ENCODE assay signal across 14 mouse cellular contexts in the genomic region with DNA sequence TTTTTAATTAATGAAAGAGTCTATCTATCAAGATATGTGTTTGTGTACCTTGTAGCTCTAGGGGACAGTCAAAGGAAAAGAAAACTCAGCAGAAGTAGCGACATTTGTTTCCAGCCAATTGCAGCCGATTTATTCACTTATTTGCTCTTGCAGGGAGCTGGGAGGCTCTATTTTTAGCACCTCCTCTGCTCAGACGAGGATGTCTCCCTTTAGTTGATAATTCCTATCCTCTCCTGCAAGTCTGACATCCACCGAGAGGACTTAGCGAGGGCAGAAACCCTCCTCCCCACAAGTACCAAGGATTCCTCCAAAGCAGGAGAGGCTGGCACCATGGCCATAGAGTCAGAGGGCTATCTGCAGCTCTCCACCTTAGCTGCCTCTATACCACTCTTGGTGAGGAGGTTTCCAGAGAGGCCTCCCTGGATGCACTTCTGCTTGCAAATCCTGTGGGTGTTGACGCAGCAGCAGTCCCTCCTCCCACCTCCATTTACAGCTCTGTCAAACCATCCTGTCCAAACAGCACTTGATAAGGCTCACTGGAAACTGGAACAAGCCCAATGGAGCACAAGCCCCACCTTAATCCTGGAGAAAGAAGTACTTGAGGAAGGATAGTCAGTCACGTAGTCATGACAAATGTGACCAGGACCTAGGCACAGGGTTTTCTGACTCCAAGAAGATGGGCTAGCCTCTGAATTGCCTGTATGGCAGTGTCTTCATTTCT. TPM values are rescaled to one million over a fixed set of nuclear protein-coding genes. Genes with fewer than 3 reads are reported as not detected.
DNase-seq lines count a peak whose midpoint lies in the region; ATAC-seq and TF ChIP-seq lines count a peak whose summit lies in the region.
"Had no signal": no experiment of that assay in that cellular context is flagged by ENCODE, and none has a peak within 500 bp of the region (broad histone marks: within the 10 kb centered on the region; RNA-seq: fewer than 3 reads in every experiment).

No protein-coding gene starts in this region.

- WGBS in heart, embryonic 15.5 days, result 14% methylated on average over 7 of the region's 7 CpGs
- 44% methylated on average over 7 of the region's 7 CpGs for WGBS in stomach, embryonic 14.5 days
- 48% methylated on average over 7 of the region's 7 CpGs for WGBS in kidney, embryonic 15.5 days

- peaks cover 25% of the 10 kb centered on the region for H3K4me1 ChIP-seq in heart, embryonic 15.5 days (replicated peaks)
- H3K4me1 ChIP-seq in stomach, embryonic 14.5 days (ENCODE audit: control insufficient read depth, insufficient read depth, low read length), result no peaks in the 10 kb centered on the region
- H3K4me1 ChIP-seq in kidney, embryonic 15.5 days, result peaks cover 10% of the 10 kb centered on the region
- H3K4me1 ChIP-seq: forebrain, embryonic 15.5 days had no signal

- ATAC-seq in heart, embryonic 15.5 days (replicated peaks; ENCODE audit: insufficient number of reproducible peaks, insufficient read depth, low FRiP score, low read depth), result peak; percentile 82
- peak; percentile 57; the same call in 1 of the 2 replicates for ATAC-seq in stomach, embryonic 14.5 days (ENCODE audit: insufficient number of reproducible peaks, insufficient read depth, low FRiP score, low read depth)
- ATAC-seq in kidney, embryonic 15.5 days (replicated peaks; ENCODE audit: low FRiP score), result no peak
- ATAC-seq: forebrain, embryonic 15.5 days; liver, postnatal 0 days; midbrain, embryonic 13.5 days; Patski had no signal

- no peaks in the 10 kb centered on the region for H3K27me3 ChIP-seq in heart, embryonic 15.5 days
- H3K27me3 ChIP-seq in stomach, embryonic 14.5 days (ENCODE audit: control insufficient read depth, insufficient read depth, low read length), result no peaks in the 10 kb centered on the region
- no peaks in the 10 kb centered on the region for H3K27me3 ChIP-seq in kidney, embryonic 15.5 days
- H3K27me3 ChIP-seq: forebrain, embryonic 15.5 days; midbrain, embryonic 13.5 days; Patski had no signal

- TF ChIP-seq CTCF in left cerebral cortex, adult 2 months (IDR thresholded peaks at IDR 0.05), result no peak

- intact Hi-C loops in left cerebral cortex, adult 2 months (cut with DNase I), result no loop called here

- peak overlapping the region; percentile 49 for H3K4me2 ChIP-seq in heart, embryonic 15.5 days
- no peak overlapping the region for H3K4me2 ChIP-seq in stomach, embryonic 14.5 days (replicated peaks; ENCODE audit: low read depth, low read length)
- H3K4me2 ChIP-seq in kidney, embryonic 15.5 days, result no peak overlapping the region
- H3K4me2 ChIP-seq: forebrain, embryonic 15.5 days; limb, embryonic 13.5 days; midbrain, embryonic 13.5 days had no signal

- DNase-seq in left cerebral cortex, adult 2 months (ENCODE audit: extremely low spot score in 1 of 2, low spot score in 2 of 2), result peak in 1 of 2 experiments; percentile 42
- no peak for DNase-seq in left cerebral cortex, adult 8-10 months (ENCODE audit: low spot score in 2 of 2)
- peak; percentile 88 for DNase-seq in brain, adult 2 months (ENCODE audit: low read depth, low spot score)
- no peak for DNase-seq in thymus, postnatal 0 days (ENCODE audit: low spot score)
- DNase-seq: kidney, postnatal 14 days; liver, postnatal 0 days; thymus, postnatal 14 days had no signal

- H3K36me3 ChIP-seq in heart, embryonic 15.5 days, result no peaks in the 10 kb centered on the region
- no peaks in the 10 kb centered on the region for H3K36me3 ChIP-seq in stomach, embryonic 14.5 days (ENCODE audit: control insufficient read depth, insufficient read depth, low read length)
- H3K36me3 ChIP-seq in kidney, embryonic 15.5 days, result no peaks in the 10 kb centered on the region
- H3K36me3 ChIP-seq: forebrain, embryonic 15.5 days; limb, embryonic 13.5 days; midbrain, embryonic 13.5 days had no signal

- H3K27ac ChIP-seq in left cerebral cortex, adult 2 months, result peak overlapping the region; percentile 70
- H3K27ac ChIP-seq in heart, embryonic 15.5 days, result peak overlapping the region; percentile 90
- no peak overlapping the region for H3K27ac ChIP-seq in stomach, embryonic 14.5 days (ENCODE audit: low read length)
- no peak overlapping the region for H3K27ac ChIP-seq in kidney, embryonic 15.5 days
- H3K27ac ChIP-seq: forebrain, embryonic 15.5 days; limb, embryonic 13.5 days; midbrain, embryonic 13.5 days had no signal

- no peaks in the 10 kb centered on the region for H3K9me3 ChIP-seq in heart, embryonic 15.5 days (replicated peaks)
- H3K9me3 ChIP-seq in stomach, embryonic 14.5 days (ENCODE audit: control insufficient read depth, low read depth, low read length), result no peaks in the 10 kb centered on the region
- H3K9me3 ChIP-seq in kidney, embryonic 15.5 days (replicated peaks), result no peaks in the 10 kb centered on the region
- H3K9me3 ChIP-seq: forebrain, embryonic 15.5 days; limb, embryonic 13.5 days; midbrain, embryonic 13.5 days had no signal

- H3K9ac ChIP-seq in heart, embryonic 15.5 days, result no peak overlapping the region
- H3K9ac ChIP-seq in stomach, embryonic 14.5 days (replicated peaks; ENCODE audit: low read depth, low read length), result no peak overlapping the region
- H3K9ac ChIP-seq in kidney, embryonic 15.5 days, result no peak overlapping the region
- H3K9ac ChIP-seq: forebrain, embryonic 15.5 days; limb, embryonic 13.5 days; liver, postnatal 0 days; midbrain, embryonic 13.5 days had no signal

- H3K4me3 ChIP-seq in left cerebral cortex, adult 2 months, result no peak overlapping the region
- no peak overlapping the region for H3K4me3 ChIP-seq in heart, embryonic 15.5 days
- no peak overlapping the region for H3K4me3 ChIP-seq in stomach, embryonic 14.5 days (ENCODE audit: low read depth, low read length)
- H3K4me3 ChIP-seq in kidney, embryonic 15.5 days (replicated peaks), result no peak overlapping the region
- H3K4me3 ChIP-seq: forebrain, embryonic 15.5 days; limb, embryonic 13.5 days; midbrain, embryonic 13.5 days had no signal

RNA-seq across cellular contexts. Expression of gene Ropn1l, which starts 30.7 kb away (rescaled TPM):
- 1 to 10 TPM in 1 of 2 experiments, under 1 TPM in 1; 0.75 to 1.0 TPM for total RNA-seq in left cerebral cortex, adult 2 months (2021)
- 1 to 10 TPM in 1 of 4 experiments, under 1 TPM in 2, not detected in 1; 0.53 to 1.3 (median 0.59) TPM for total RNA-seq in left cerebral cortex, adult 8-10 months (2022)
- polyA plus RNA-seq in heart, embryonic 15.5 days (2015; fragmentation: Nextera tagmentation; extraction: Ambion mirVana), result 1.7 and 2.2 TPM in 2 replicates
- 1.4 and 2.3 TPM in 2 replicates for polyA plus RNA-seq in stomach, embryonic 14.5 days (2014; fragmentation: Nextera tagmentation; extraction: Ambion mirVana)
- polyA plus RNA-seq in thymus, postnatal 0 days (2015; fragmentation: Nextera tagmentation; extraction: Ambion mirVana), result 1.0 and 1.4 TPM in 2 replicates
- polyA plus RNA-seq in kidney, embryonic 15.5 days (2015; fragmentation: Nextera tagmentation; extraction: Ambion mirVana), result 3.0 and 3.4 TPM in 2 replicates

RNA-seq across cellular contexts. Expression of gene Ankrd33b, which starts 55.3 kb away (rescaled TPM):
- 10 to 100 TPM; 79.6 to 93.7 TPM for total RNA-seq in left cerebral cortex, adult 2 months (2021)
- 10 to 100 TPM; 61.4 to 76.2 (median 72.9) TPM for total RNA-seq in left cerebral cortex, adult 8-10 months (2022)
- polyA plus RNA-seq in heart, embryonic 15.5 days (2015; fragmentation: Nextera tagmentation; extraction: Ambion mirVana), result 3.5 and 4.3 TPM in 2 replicates
- polyA plus RNA-seq in stomach, embryonic 14.5 days (2014; fragmentation: Nextera tagmentation; extraction: Ambion mirVana), result 0.28 and 0.58 TPM in 2 replicates
- 10.8 and 11.2 TPM in 2 replicates for polyA plus RNA-seq in thymus, postnatal 0 days (2015; fragmentation: Nextera tagmentation; extraction: Ambion mirVana)
- 6.2 and 6.5 TPM in 2 replicates for polyA plus RNA-seq in kidney, embryonic 15.5 days (2015; fragmentation: Nextera tagmentation; extraction: Ambion mirVana)

Comparison
In these comparisons a context has a peak if more than half of its experiments do, and no peak if none do; other contexts are left out.
1. H3K27ac ChIP-seq: peak in left cerebral cortex, adult 2 months (single experiment) and heart, embryonic 15.5 days (single experiment); none in stomach, embryonic 14.5 days (single experiment) and kidney, embryonic 15.5 days (single experiment).